Mouse (Mus musculus): Measurements from ENCODE around the gene Bcl11a. TPM values are rescaled to one million over a fixed set of nuclear protein-coding genes. Genes with fewer than 3 reads are reported as not detected.
A peak's percentile ranks its signal among the peaks of the same experiment; 100 is the strongest.

Gene Bcl11a
- polyA plus RNA-seq, 1 experiment, result 0.72 TPM

- Histone ChIP-seq H3K4me3 (ENCODE audit: insufficient read depth, low read depth, low read length) (no peak overlapping the region), H3K4me1 (ENCODE audit: control insufficient read depth, insufficient read depth, low read length) (no peaks in the 10 kb centered on the region), H3K27me3 (replicated peaks; ENCODE audit: control insufficient read depth, insufficient read depth, low read length) (no peaks in the 10 kb centered on the region), H3K27ac (ENCODE audit: insufficient read depth, low read depth, low read length) (no peak overlapping the region), H3K36me3 (ENCODE audit: control insufficient read depth, insufficient read depth, low read length) (no peaks in the 10 kb centered on the region)
- no peak for TF ChIP-seq CTCF (conservative IDR thresholded peaks at IDR 0.05; ENCODE audit: insufficient read depth, insufficient read length, low read depth, low read length)
- TF ChIP-seq POLR2A (IDR thresholded peaks at IDR 0.05; ENCODE audit: low read depth, low read length), result no peak
- 88% methylated on average over 2 of the region's 2 CpGs for WGBS
- DNase-seq, result no peak
These were observed 32.3 kb downstream of the Bcl11a start for GRCm38 (mm10) chr11:24110113-24110512.

- Histone ChIP-seq H3K4me3 (ENCODE audit: insufficient read depth, low read depth, low read length) (no peak overlapping the region), H3K27me3 (replicated peaks; ENCODE audit: control insufficient read depth, insufficient read depth, low read length) (no peaks in the 10 kb centered on the region), H3K4me1 (ENCODE audit: control insufficient read depth, insufficient read depth, low read length) (no peaks in the 10 kb centered on the region), H3K36me3 (ENCODE audit: control insufficient read depth, insufficient read depth, low read length) (no peaks in the 10 kb centered on the region), H3K27ac (ENCODE audit: insufficient read depth, low read depth, low read length) (no peak overlapping the region)
- TF ChIP-seq POLR2A (IDR thresholded peaks at IDR 0.05; ENCODE audit: low read depth, low read length) (no peak), CTCF (conservative IDR thresholded peaks at IDR 0.05; ENCODE audit: insufficient read depth, insufficient read length, low read depth, low read length) (no peak)
- 60% methylated on average over 6 of the region's 6 CpGs for WGBS
- no peak for DNase-seq
These were observed 33.9 kb downstream of the Bcl11a start for GRCm38 (mm10) chr11:24111720-24112119.

- H3K27me3 ChIP-seq (replicated peaks; ENCODE audit: control insufficient read depth, insufficient read depth, low read length), result no peaks in the 10 kb centered on the region
- no peak overlapping the region for H3K4me3 ChIP-seq (ENCODE audit: insufficient read depth, low read depth, low read length)
- no peak overlapping the region for H3K27ac ChIP-seq (ENCODE audit: insufficient read depth, low read depth, low read length)
- 84% methylated on average over 12 of the region's 12 CpGs for WGBS
- no peaks in the 10 kb centered on the region for H3K36me3 ChIP-seq (ENCODE audit: control insufficient read depth, insufficient read depth, low read length)
- TF ChIP-seq CTCF (conservative IDR thresholded peaks at IDR 0.05; ENCODE audit: insufficient read depth, insufficient read length, low read depth, low read length) (no peak), POLR2A (IDR thresholded peaks at IDR 0.05; ENCODE audit: low read depth, low read length) (no peak)
- no peak for DNase-seq
- no peaks in the 10 kb centered on the region for H3K4me1 ChIP-seq (ENCODE audit: control insufficient read depth, insufficient read depth, low read length)
These were observed 37.3 kb downstream of the Bcl11a start for GRCm38 (mm10) chr11:24115017-24115752.

GRCm38 (mm10) chr11:24116041-24116440 is 38.2 kb downstream of the Bcl11a start:
- Histone ChIP-seq H3K36me3 (ENCODE audit: control insufficient read depth, insufficient read depth, low read length) (no peaks in the 10 kb centered on the region), H3K27me3 (replicated peaks; ENCODE audit: control insufficient read depth, insufficient read depth, low read length) (no peaks in the 10 kb centered on the region), H3K4me1 (ENCODE audit: control insufficient read depth, insufficient read depth, low read length) (no peaks in the 10 kb centered on the region), H3K4me3 (ENCODE audit: insufficient read depth, low read depth, low read length) (no peak overlapping the region), H3K27ac (ENCODE audit: insufficient read depth, low read depth, low read length) (no peak overlapping the region)
- WGBS, result 94% methylated on average over 2 of the region's 2 CpGs
- DNase-seq, result no peak
- TF ChIP-seq POLR2A (IDR thresholded peaks at IDR 0.05; ENCODE audit: low read depth, low read length) (no peak), CTCF (conservative IDR thresholded peaks at IDR 0.05; ENCODE audit: insufficient read depth, insufficient read length, low read depth, low read length) (no peak)

GRCm38 (mm10) chr11:24116582-24117318 is 38.9 kb downstream of the Bcl11a start:
- H3K36me3 ChIP-seq (ENCODE audit: control insufficient read depth, insufficient read depth, low read length), result no peaks in the 10 kb centered on the region
- no peak for DNase-seq
- TF ChIP-seq CTCF (conservative IDR thresholded peaks at IDR 0.05; ENCODE audit: insufficient read depth, insufficient read length, low read depth, low read length), result no peak
- TF ChIP-seq POLR2A (IDR thresholded peaks at IDR 0.05; ENCODE audit: low read depth, low read length), result no peak
- no peak overlapping the region for H3K27ac ChIP-seq (ENCODE audit: insufficient read depth, low read depth, low read length)
- 79% methylated on average over 7 of the region's 7 CpGs for WGBS
- no peak overlapping the region for H3K4me3 ChIP-seq (ENCODE audit: insufficient read depth, low read depth, low read length)
- H3K27me3 ChIP-seq (replicated peaks; ENCODE audit: control insufficient read depth, insufficient read depth, low read length), result no peaks in the 10 kb centered on the region
- H3K4me1 ChIP-seq (ENCODE audit: control insufficient read depth, insufficient read depth, low read length), result no peaks in the 10 kb centered on the region

GRCm38 (mm10) chr11:24121136-24121535 is 43.3 kb downstream of the Bcl11a start:
- no peak for TF ChIP-seq CTCF (conservative IDR thresholded peaks at IDR 0.05; ENCODE audit: insufficient read depth, insufficient read length, low read depth, low read length)
- no peak for TF ChIP-seq POLR2A (IDR thresholded peaks at IDR 0.05; ENCODE audit: low read depth, low read length)
- 96% methylated on average over 9 of the region's 9 CpGs for WGBS
- Histone ChIP-seq H3K27me3 (replicated peaks; ENCODE audit: control insufficient read depth, insufficient read depth, low read length) (no peaks in the 10 kb centered on the region), H3K27ac (ENCODE audit: insufficient read depth, low read depth, low read length) (no peak overlapping the region), H3K4me3 (ENCODE audit: insufficient read depth, low read depth, low read length) (no peak overlapping the region), H3K36me3 (ENCODE audit: control insufficient read depth, insufficient read depth, low read length) (no peaks in the 10 kb centered on the region), H3K4me1 (ENCODE audit: control insufficient read depth, insufficient read depth, low read length) (no peaks in the 10 kb centered on the region)
- no peak for DNase-seq

GRCm38 (mm10) chr11:24122899-24123298 is 45.0 kb downstream of the Bcl11a start:
- no peaks in the 10 kb centered on the region for H3K36me3 ChIP-seq (ENCODE audit: control insufficient read depth, insufficient read depth, low read length)
- WGBS, result 68% methylated on average over 7 of the region's 7 CpGs
- H3K27me3 ChIP-seq (replicated peaks; ENCODE audit: control insufficient read depth, insufficient read depth, low read length), result no peaks in the 10 kb centered on the region
- peak; percentile 15 for DNase-seq
- TF ChIP-seq POLR2A (IDR thresholded peaks at IDR 0.05; ENCODE audit: low read depth, low read length) (no peak), CTCF (conservative IDR thresholded peaks at IDR 0.05; ENCODE audit: insufficient read depth, insufficient read length, low read depth, low read length) (no peak)
- no peak overlapping the region for H3K4me3 ChIP-seq (ENCODE audit: insufficient read depth, low read depth, low read length)
- H3K4me1 ChIP-seq (ENCODE audit: control insufficient read depth, insufficient read depth, low read length), result no peaks in the 10 kb centered on the region
- no peak overlapping the region for H3K27ac ChIP-seq (ENCODE audit: insufficient read depth, low read depth, low read length)

Measured in kidney, adult 2 months (tissue).